Mouse (Mus musculus): ENCODE results near the gene Gm12845.

GRCm38 (mm10) chr4:117713303-117714098 lies 10.7 kb upstream of the Gm12845 start:
- TF ChIP-seq CTCF (IDR thresholded peaks at IDR 0.05; ENCODE audit: low read depth), result no peak
- TF ChIP-seq EP300 (IDR thresholded peaks at IDR 0.05; ENCODE audit: low read depth), result no peak

All from heart, postnatal 0 days (tissue).